Mouse (Mus musculus) kidney, adult 2 months (tissue): ENCODE data around the gene Gabbr2.

Source experiments
- CTCF ChIP-seq: fragments of 200-500 bp; conservative IDR thresholded peaks from 2 replicates; pipeline ENCODE4 v1.5.1; 2011; ENCODE audit warnings: low read depth, mild to moderate bottlenecking, control low read depth, low read length, moderate library complexity, mixed read lengths; ENCODE audit not compliant: insufficient read depth, insufficient read length
- POLR2A ChIP-seq: fragments of 200-500 bp; IDR thresholded peaks from one replicate; pipeline ENCODE4 v1.6.1; 2011; ENCODE audit warnings: low read depth, low read length, control low read depth

GRCm38 (mm10) chr4:46618196-46618817 is 373.4 kb downstream of the Gabbr2 start:
- TF ChIP-seq CTCF (no peak), POLR2A (no peak)
